Mouse (Mus musculus): Measurements from ENCODE around the gene Dhcr7.

GRCm38 (mm10) chr7:143832611-143833010 is 9.7 kb downstream of the Dhcr7 start:
- TF ChIP-seq CTCF (IDR thresholded peaks at IDR 0.05; ENCODE audit: borderline replicate concordance, control insufficient read depth, extremely low read depth, insufficient read depth, low read length, poor library complexity) = no peak
- no peak for TF ChIP-seq POLR2A (IDR thresholded peaks at IDR 0.05; ENCODE audit: control insufficient read depth, extremely low read depth, insufficient read depth, low read length, poor library complexity)
